Mouse (Mus musculus) olfactory bulb, adult 2 months (tissue): Measurements from ENCODE around the gene Clcn3. TPM values are rescaled to one million over a fixed set of nuclear protein-coding genes. Genes with fewer than 3 reads are reported as not detected.

ENCODE experiments used
- H3K27ac ChIP-seq: fragments of 200-500 bp; 2 replicates; pipeline ENCODE4 v1.5.1; 2012; ENCODE audit warnings: low read depth, low read length; ENCODE audit not compliant: insufficient read depth
- H3K4me1 ChIP-seq: fragments of 200-500 bp; 2 replicates; pipeline ENCODE4 v1.6.1; 2012; ENCODE audit warnings: low read length; ENCODE audit not compliant: control insufficient read depth, insufficient read depth
- H3K4me3 ChIP-seq: fragments of 200-500 bp; 2 replicates; pipeline ENCODE4 v1.5.1; 2012; ENCODE audit warnings: mild to moderate bottlenecking, low read depth, low read length, moderate library complexity; ENCODE audit not compliant: insufficient read depth
- CTCF ChIP-seq: fragments of 200-500 bp; IDR thresholded peaks from 2 replicates; pipeline ENCODE4 v1.5.1; 2012; ENCODE audit warnings: low read depth, mild to moderate bottlenecking, low read length, moderate library complexity; ENCODE audit not compliant: insufficient read depth
- POLR2A ChIP-seq: fragments of 200-500 bp; IDR thresholded peaks from 2 replicates; pipeline ENCODE4 v1.6.1; 2012; ENCODE audit warnings: mild to moderate bottlenecking, low read depth, low read length, moderate library complexity; ENCODE audit not compliant: insufficient read depth
- WGBS: fragments of 180-500 bp; shearing (Covaris S2); methylation state at CpG from one replicate; pipeline ENCODE4 v1.1.7; 2018; 5-methylcytosine and 5-hydroxymethylcytosine counted together
- polyA plus RNA-seq: library from polyadenylated mRNA; stranded (reverse); fragments of >200 nt; gene quantifications from 2 replicates; pipeline ENCODE4 v1.2.4, GENCODE M21; 2012; ENCODE audit warnings: low replicate concordance; ENCODE audit not compliant: missing spikeins, insufficient read depth, insufficient read length

Clcn3 gene
- polyA plus RNA-seq, 1 experiment = 224 TPM

DNA sequence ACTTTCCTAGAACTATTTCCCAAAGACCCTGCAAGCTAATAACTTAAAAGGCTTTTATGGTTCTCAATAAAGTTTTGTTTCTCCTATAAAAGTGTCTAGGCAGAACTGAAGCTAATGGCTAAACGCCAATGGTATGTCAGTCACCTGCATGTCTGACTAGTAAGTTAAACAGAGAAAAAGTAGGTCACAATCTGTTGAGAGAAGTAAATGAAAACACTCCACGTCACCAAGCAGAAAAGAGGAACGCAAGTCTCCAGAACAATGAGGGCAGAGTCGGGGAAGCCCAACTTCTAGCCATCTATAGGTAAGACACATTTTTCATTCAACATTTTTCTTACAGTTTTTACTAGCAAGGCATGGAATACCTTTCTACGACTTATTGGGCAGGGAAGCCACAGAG lies 4.6 kb downstream of the Clcn3 start:
- H3K4me1 ChIP-seq = 0 out of 2 replicates have a peak, but pooled peaks cover 2% of the 10 kb centered on the region
- H3K27ac ChIP-seq = no peak overlapping the region
- no peak overlapping the region for H3K4me3 ChIP-seq
- WGBS = 70% methylated on average over 5 of the region's 5 CpGs
- no peak for TF ChIP-seq CTCF
- TF ChIP-seq POLR2A = no peak

DNA sequence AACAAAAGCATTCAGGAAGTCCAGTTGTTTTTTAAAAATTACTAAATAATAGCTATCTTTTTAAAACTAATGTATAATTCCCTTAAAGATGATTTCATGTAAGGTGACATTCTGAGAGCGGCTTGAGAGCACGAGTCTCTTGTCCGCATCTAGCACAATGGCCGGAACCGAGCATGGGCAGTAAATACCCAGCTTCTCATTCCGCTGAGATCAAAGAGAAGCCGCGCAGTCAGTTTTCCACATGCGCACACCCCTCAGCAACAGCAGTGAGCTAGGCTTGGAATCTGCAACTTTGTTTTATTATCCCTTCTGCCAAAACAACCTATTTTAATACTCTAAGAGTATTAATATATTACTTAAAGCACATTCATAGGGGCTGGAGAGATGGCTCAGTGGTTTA lies 6.3 kb downstream of the Clcn3 start:
- H3K27ac ChIP-seq = no peak overlapping the region
- no peaks in the 10 kb centered on the region for H3K4me1 ChIP-seq
- 86% methylated on average over 9 of the region's 9 CpGs for WGBS
- no peak overlapping the region for H3K4me3 ChIP-seq
- TF ChIP-seq POLR2A = no peak
- TF ChIP-seq CTCF = no peak

GRCm38 (mm10) chr8:60974837-60975236 lies 8.3 kb downstream of the Clcn3 start:
- TF ChIP-seq CTCF = no peak
- TF ChIP-seq POLR2A = no peak
- WGBS = 91% methylated on average over 2 of the region's 2 CpGs
- Histone ChIP-seq H3K27ac (no peak overlapping the region), H3K4me1 (no peaks in the 10 kb centered on the region), H3K4me3 (no peak overlapping the region)

- no peak overlapping the region for H3K27ac ChIP-seq
- TF ChIP-seq POLR2A = no peak
- no peak for TF ChIP-seq CTCF
- 73% methylated on average over 2 of the region's 2 CpGs for WGBS
- no peaks in the 10 kb centered on the region for H3K4me1 ChIP-seq
- H3K4me3 ChIP-seq = no peak overlapping the region
Measured at GRCm38 (mm10) chr8:60973448-60973847, 9.7 kb downstream of the Clcn3 start.

- 52% methylated on average over 4 of the region's 4 CpGs for WGBS
- H3K4me1 ChIP-seq = no peaks in the 10 kb centered on the region
- no peak overlapping the region for H3K4me3 ChIP-seq
- no peak overlapping the region for H3K27ac ChIP-seq
- TF ChIP-seq CTCF (no peak), POLR2A (no peak)
Measured at GRCm38 (mm10) chr8:60971808-60972207, 11.3 kb downstream of the Clcn3 start.

DNA sequence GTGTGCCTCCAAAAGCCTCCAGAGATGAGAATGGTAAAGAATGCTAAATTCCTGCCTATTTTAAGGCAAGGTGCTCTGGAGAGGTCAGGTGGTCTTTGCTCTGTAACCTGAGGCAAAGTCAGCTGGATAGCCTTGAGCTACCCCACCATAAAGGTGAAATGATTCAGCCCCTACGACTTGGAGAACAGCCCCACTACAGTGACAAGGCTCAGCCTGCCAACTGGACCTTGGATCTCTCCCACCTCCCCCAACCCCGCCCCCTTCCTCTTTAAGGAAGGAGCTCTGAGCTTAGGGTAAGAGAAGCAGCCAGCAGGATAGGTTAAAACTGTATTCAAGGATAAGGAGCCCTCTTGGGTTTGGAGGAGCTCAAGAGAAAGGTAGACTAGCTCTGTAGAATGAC lies 14.0 kb downstream of the Clcn3 start:
- TF ChIP-seq POLR2A (no peak), CTCF (no peak)
- Histone ChIP-seq H3K4me3 (no peak overlapping the region), H3K4me1 (no peaks in the 10 kb centered on the region), H3K27ac (no peak overlapping the region)
- WGBS = 46% methylated on average over 2 of the region's 2 CpGs

DNA sequence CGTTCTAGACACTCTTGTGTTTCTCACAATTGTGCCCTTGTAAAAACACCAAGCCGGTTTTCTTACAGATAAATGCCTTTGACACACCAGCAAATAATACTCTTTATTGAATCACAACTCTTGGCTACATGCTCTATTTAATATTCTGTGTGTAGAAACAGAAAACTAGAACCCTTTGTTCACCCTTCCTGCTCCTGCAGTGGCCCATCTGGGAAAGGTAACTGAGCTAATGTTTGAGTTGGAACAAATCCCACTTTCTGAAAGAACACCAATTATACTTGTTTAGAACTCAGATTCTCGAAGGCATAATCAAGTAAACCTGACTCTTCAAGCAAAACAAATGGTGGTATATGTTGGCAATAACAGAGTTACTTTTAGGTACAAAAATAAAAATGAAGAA lies 17.4 kb downstream of the Clcn3 start:
- no peaks in the 10 kb centered on the region for H3K4me1 ChIP-seq
- H3K27ac ChIP-seq = no peak overlapping the region
- no peak for TF ChIP-seq CTCF
- no peak for TF ChIP-seq POLR2A
- H3K4me3 ChIP-seq = no peak overlapping the region
- WGBS = 19% methylated on average over 3 of the region's 3 CpGs

DNA sequence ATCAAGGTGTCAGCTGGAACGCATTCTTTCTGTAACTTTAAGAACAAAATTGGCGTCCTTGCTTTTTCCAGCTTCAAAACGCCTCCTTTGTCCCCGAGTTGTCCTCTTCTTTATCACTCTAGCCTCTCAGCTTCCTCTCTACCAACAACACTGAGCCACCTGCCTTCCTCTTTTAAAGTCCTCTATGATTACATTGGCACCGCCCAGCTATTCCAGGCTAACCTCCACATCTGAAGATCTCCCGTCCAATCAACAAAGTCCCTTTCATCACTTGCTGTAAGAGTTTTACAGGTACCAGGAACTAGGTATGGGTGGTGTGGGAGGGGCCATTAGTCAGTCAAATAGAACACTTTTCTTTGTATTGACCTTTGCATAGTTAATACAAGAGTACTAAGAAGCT lies 17.8 kb downstream of the Clcn3 start:
- Histone ChIP-seq H3K27ac (no peak overlapping the region), H3K4me3 (no peak overlapping the region), H3K4me1 (no peaks in the 10 kb centered on the region)
- WGBS = 57% methylated on average over 6 of the region's 6 CpGs
- TF ChIP-seq POLR2A (no peak), CTCF (no peak)

GRCm38 (mm10) chr8:60964518-60964917 lies 18.6 kb downstream of the Clcn3 start:
- no peaks in the 10 kb centered on the region for H3K4me1 ChIP-seq
- 83% methylated on average over 4 of the region's 4 CpGs for WGBS
- TF ChIP-seq CTCF (no peak), POLR2A (no peak)
- no peak overlapping the region for H3K4me3 ChIP-seq
- H3K27ac ChIP-seq = no peak overlapping the region

- TF ChIP-seq CTCF (no peak), POLR2A (no peak)
- Histone ChIP-seq H3K27ac (no peak overlapping the region), H3K4me3 (no peak overlapping the region), H3K4me1 (no peaks in the 10 kb centered on the region)
- WGBS = 67% methylated on average over 2 of the region's 2 CpGs
Measured at GRCm38 (mm10) chr8:60963931-60964330, 19.2 kb downstream of the Clcn3 start.
